Mouse (Mus musculus) megakaryocyte, embryonic 14.5 days (primary cell): ENCODE data around the gene Syt6. TPM values are rescaled to one million over a fixed set of nuclear protein-coding genes. Genes with fewer than 3 reads are reported as not detected.
A peak's percentile ranks its signal among the peaks of the same experiment; 100 is the strongest.

ENCODE experiments used
- H3K27me3 ChIP-seq: replicated peaks from 2 replicates; pipeline ENCODE3; 2012; ENCODE audit warnings: inconsistent platforms
- H3K36me3 ChIP-seq: replicated peaks from 2 replicates; pipeline ENCODE3; 2012; ENCODE audit warnings: low read length, inconsistent platforms, mixed read lengths
- H3K4me1 ChIP-seq: 2 replicates; pipeline ENCODE4 v1.6.1; 2012; ENCODE audit warnings: inconsistent platforms
- H3K4me3 ChIP-seq: replicated peaks from 2 replicates; pipeline ENCODE3; 2012; ENCODE audit warnings: moderate library complexity, mild to moderate bottlenecking, inconsistent platforms
- H3K9me3 ChIP-seq: 2 replicates; pipeline ENCODE4 v1.6.1; 2012; ENCODE audit warnings: inconsistent platforms
- FLI1 ChIP-seq: IDR thresholded peaks from 2 replicates; pipeline ENCODE4 v1.6.1; 2012; ENCODE audit warnings: low read length, inconsistent platforms, mixed read lengths
- GATA1 ChIP-seq: IDR thresholded peaks from 3 replicates; pipeline ENCODE4 v1.6.1; 2012; ENCODE audit warnings: mixed read lengths, low read length, inconsistent platforms, borderline replicate concordance
- polyA plus RNA-seq: library from polyadenylated mRNA; stranded (reverse); fragments of >175 nt; gene quantifications from 2 replicates; pipeline ENCODE4 v1.2.3, GENCODE M21; 2012; ENCODE audit warnings: low replicate concordance; ENCODE audit not compliant: insufficient read depth

Gene Syt6
- polyA plus RNA-seq, 1 experiment = not detected

- peaks cover 7% of the 10 kb centered on the region for H3K4me1 ChIP-seq
- TF ChIP-seq GATA1 (no peak), FLI1 (no peak)
- no peaks in the 10 kb centered on the region for H3K36me3 ChIP-seq
- no peak overlapping the region for H3K4me3 ChIP-seq
- H3K27me3 ChIP-seq = peaks cover 59% of the 10 kb centered on the region
- H3K9me3 ChIP-seq = no peaks in the 10 kb centered on the region
These were observed 20.3 kb downstream of the Syt6 start for GRCm38 (mm10) chr3:103595271-103595810.

- Histone ChIP-seq H3K36me3 (no peaks in the 10 kb centered on the region), H3K4me3 (peak overlapping the region; percentile 4), H3K27me3 (peaks cover 56% of the 10 kb centered on the region), H3K4me1 (peaks cover 12% of the 10 kb centered on the region), H3K9me3 (no peaks in the 10 kb centered on the region)
- TF ChIP-seq FLI1 = no peak
- TF ChIP-seq GATA1 = no peak
These were observed 22.6 kb downstream of the Syt6 start for GRCm38 (mm10) chr3:103597586-103597985.

GRCm38 (mm10) chr3:103601011-103601410 is 26.0 kb downstream of the Syt6 start:
- Histone ChIP-seq H3K4me3 (peak overlapping the region; percentile 51), H3K9me3 (no peaks in the 10 kb centered on the region), H3K27me3 (peaks cover 42% of the 10 kb centered on the region), H3K36me3 (no peaks in the 10 kb centered on the region), H3K4me1 (peaks cover 5% of the 10 kb centered on the region)
- TF ChIP-seq GATA1 = no peak
- no peak for TF ChIP-seq FLI1

GRCm38 (mm10) chr3:103601561-103601960 is 26.5 kb downstream of the Syt6 start:
- TF ChIP-seq FLI1 (no peak), GATA1 (no peak)
- no peaks in the 10 kb centered on the region for H3K36me3 ChIP-seq
- peaks cover 37% of the 10 kb centered on the region for H3K27me3 ChIP-seq
- H3K4me3 ChIP-seq = no peak overlapping the region
- peaks cover 5% of the 10 kb centered on the region for H3K4me1 ChIP-seq
- no peaks in the 10 kb centered on the region for H3K9me3 ChIP-seq

- peaks cover 3% of the 10 kb centered on the region for H3K4me1 ChIP-seq
- TF ChIP-seq GATA1 = no peak
- no peak for TF ChIP-seq FLI1
- no peak overlapping the region for H3K4me3 ChIP-seq
- H3K27me3 ChIP-seq = peaks cover 19% of the 10 kb centered on the region
- H3K9me3 ChIP-seq = no peaks in the 10 kb centered on the region
- H3K36me3 ChIP-seq = no peaks in the 10 kb centered on the region
These were observed 31.1 kb downstream of the Syt6 start for GRCm38 (mm10) chr3:103606045-103606597.

- Histone ChIP-seq H3K4me3 (no peak overlapping the region), H3K27me3 (peaks cover 18% of the 10 kb centered on the region), H3K9me3 (no peaks in the 10 kb centered on the region), H3K36me3 (no peaks in the 10 kb centered on the region), H3K4me1 (no peaks in the 10 kb centered on the region)
- TF ChIP-seq FLI1 (no peak), GATA1 (no peak)
These were observed 31.9 kb downstream of the Syt6 start for GRCm38 (mm10) chr3:103606660-103607595.

DNA sequence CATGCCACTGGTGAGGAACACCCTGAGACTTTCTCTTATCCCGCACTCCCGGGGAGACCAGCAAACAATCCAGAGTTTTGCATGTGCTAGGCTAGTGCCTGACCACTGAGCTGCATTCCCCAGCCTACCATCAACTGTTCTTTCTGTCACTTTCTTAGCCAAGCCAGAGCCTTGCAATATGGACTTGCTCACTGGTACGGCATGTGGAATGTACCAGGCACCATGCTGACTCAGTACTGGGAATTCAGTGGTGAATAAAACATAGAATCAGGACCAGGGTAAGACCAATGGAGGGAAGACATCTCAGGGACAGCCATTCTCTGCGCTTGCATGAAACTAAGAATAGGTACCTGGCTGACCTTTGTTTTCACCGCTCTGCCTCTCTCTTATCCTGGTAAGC is 35.2 kb downstream of the Syt6 start:
- Histone ChIP-seq H3K4me1 (no peaks in the 10 kb centered on the region), H3K36me3 (no peaks in the 10 kb centered on the region), H3K4me3 (no peak overlapping the region), H3K9me3 (no peaks in the 10 kb centered on the region), H3K27me3 (peaks cover 29% of the 10 kb centered on the region)
- TF ChIP-seq FLI1 (no peak), GATA1 (no peak)

- peaks cover 36% of the 10 kb centered on the region for H3K27me3 ChIP-seq
- no peak overlapping the region for H3K4me3 ChIP-seq
- no peaks in the 10 kb centered on the region for H3K9me3 ChIP-seq
- TF ChIP-seq FLI1 (no peak), GATA1 (no peak)
- H3K36me3 ChIP-seq = no peaks in the 10 kb centered on the region
- no peaks in the 10 kb centered on the region for H3K4me1 ChIP-seq
These were observed 37.8 kb downstream of the Syt6 start for GRCm38 (mm10) chr3:103612636-103613355.

- Histone ChIP-seq H3K4me1 (no peaks in the 10 kb centered on the region), H3K36me3 (no peaks in the 10 kb centered on the region), H3K9me3 (no peaks in the 10 kb centered on the region), H3K27me3 (peaks cover 37% of the 10 kb centered on the region), H3K4me3 (no peak overlapping the region)
- TF ChIP-seq FLI1 (no peak), GATA1 (no peak)
These were observed 40.6 kb downstream of the Syt6 start for GRCm38 (mm10) chr3:103615621-103616020.

DNA sequence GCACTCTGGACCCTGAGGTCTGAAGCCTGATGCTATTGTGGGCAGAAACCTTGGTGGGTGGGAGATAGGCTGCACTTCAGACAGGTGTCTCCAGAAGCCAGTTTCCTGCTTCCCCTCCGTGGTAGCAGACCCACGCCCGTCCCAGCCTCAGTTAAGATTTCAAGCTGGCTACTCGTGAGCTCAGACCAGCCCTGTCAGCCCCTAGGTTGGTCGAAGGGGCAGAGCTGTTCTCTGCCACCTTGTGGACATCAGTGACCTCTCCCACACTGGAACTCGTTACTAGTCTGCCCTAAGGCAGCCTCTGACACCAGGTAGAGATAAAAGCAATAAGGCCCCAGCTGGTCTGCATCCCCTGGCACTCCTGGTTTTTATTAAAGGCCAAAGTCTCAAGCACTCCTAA is 42.0 kb downstream of the Syt6 start:
- Histone ChIP-seq H3K27me3 (peaks cover 46% of the 10 kb centered on the region), H3K36me3 (no peaks in the 10 kb centered on the region), H3K4me1 (no peaks in the 10 kb centered on the region), H3K9me3 (no peaks in the 10 kb centered on the region), H3K4me3 (no peak overlapping the region)
- TF ChIP-seq GATA1 (no peak), FLI1 (no peak)
